Mouse (Mus musculus): ENCODE measurements around the gene Cgrrf1.

Gene Cgrrf1

DNA sequence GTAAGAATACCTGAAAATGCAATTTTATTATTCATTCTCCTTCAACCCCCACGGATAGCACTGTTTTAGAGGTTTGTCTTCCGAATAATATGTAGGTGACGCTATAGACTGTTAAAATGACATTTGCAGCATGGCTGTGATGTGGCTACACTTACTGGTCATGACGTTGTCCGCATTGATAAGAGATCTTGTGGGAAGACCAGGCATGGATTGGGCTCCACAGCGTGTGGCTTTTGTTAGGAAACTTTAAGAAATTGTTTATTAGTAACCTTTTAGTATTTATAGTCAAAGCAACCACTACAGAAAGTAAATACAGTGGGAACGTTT lies 53.5 kb downstream of the Cgrrf1 start:
- in situ Hi-C loops (cut with MboI; ENCODE audit: low sequenced_read_pairs): loop anchor here (5.0 kb wide), 1 partner anchor 207 kb away; no protein-coding TSS in a partner anchor

DNA sequence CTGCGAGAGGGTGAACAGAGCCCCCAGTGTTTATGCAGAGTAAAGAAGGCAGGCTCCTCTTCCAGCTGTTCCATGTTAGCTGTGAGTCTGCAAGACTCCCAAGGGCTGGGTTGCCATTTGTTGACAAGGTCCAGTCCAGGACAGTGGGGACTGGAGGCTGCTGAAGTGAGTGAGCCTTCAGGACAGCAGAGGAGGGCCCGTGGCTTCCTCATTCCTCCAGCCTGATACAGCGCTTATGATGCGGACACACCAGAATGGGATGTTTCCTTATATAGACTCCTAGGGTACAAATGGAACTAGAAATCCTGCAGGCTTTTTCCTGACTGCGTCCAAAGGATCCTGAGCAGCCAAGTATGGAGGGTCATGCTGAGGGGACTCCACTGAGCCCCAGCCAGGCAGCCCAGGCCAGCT lies 54.0 kb downstream of the Cgrrf1 start:
- in situ Hi-C loops (cut with MboI; ENCODE audit: low sequenced_read_pairs): loop anchor here (5.0 kb wide), 1 partner anchor 206 kb away; no protein-coding TSS in a partner anchor

DNA sequence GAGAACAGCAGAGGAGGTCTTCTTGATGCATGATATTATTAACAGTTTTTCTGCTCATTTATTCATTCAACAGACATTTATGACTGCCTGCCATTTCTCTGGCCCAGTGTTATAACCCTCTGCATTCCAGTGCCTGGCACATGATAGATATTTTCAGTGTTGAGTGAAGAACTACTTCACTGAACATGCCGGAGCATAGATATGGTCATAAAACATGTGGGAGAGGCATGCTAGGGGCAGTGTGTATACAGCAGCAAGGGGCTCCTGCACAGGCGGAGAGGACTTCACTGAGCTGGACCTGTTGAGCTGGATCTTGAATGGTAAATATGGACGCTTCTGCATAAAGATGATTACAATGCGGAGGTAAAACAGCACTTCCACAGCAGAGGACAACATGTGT lies 57.2 kb downstream of the Cgrrf1 start:
- in situ Hi-C loops (cut with MboI; ENCODE audit: low sequenced_read_pairs): loop anchor here (5.0 kb wide), 1 partner anchor 203 kb away; no protein-coding TSS in a partner anchor

DNA sequence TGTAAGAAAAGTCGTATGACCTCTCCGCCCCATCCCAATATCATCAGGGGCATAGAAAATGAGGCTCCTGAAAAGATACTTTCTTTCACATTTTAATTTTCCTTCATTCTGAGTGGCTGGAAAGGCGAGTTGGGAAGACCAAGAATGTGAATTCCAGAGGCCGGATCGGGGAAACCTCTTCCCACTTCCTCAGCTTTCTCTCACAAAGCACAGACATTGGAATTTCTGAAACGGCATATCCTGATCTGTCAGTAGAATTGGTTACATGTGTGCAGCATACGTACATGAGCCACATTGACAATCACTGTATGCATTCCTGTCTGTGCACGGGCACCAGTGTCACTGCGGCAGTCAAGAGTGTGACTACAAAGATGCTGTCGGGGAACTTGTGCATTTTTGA lies 62.0 kb downstream of the Cgrrf1 start:
- in situ Hi-C loops (cut with MboI; ENCODE audit: low sequenced_read_pairs): no loop called here

DNA sequence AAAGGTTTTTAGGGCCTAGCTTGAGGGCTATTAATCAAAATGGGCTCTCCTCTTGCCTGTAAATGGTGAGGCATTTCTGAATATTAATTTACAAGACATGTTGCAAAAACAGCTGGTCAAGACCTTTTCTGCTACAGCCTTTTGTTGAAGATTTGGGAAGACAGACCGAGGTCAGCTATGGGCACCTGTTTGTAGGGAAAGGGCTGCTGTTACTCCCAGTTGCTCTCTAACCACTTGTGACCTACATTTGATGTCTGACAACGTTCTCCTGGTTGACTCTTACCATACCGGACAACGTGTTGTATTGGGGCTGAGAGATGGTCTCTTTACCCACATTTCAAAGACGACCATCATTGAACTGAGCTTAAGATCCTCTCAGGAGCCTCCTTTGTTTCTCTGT lies 66.0 kb downstream of the Cgrrf1 start:
- in situ Hi-C loops (cut with MboI; ENCODE audit: low sequenced_read_pairs): no loop called here

DNA sequence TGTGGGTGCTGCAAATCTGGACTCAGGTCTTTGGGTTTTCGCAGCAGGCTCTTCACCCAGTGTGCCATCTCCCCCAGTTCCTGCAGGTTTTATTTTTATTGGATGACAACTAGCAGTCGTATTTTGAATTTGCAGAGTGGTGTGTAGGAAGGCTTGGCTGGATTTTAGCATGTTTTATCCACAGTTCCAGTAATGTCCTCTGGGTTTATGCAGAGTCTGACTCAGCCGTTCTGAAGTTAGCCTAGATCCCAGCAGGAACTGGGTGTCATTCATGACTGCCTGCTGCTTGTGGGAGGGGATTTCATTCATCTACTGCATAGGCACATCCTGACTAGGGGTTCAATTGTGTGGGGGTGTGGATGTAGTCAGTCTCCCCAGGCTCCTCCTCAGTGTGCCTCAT lies 66.7 kb downstream of the Cgrrf1 start:
- in situ Hi-C loops (cut with MboI; ENCODE audit: low sequenced_read_pairs): no loop called here

DNA sequence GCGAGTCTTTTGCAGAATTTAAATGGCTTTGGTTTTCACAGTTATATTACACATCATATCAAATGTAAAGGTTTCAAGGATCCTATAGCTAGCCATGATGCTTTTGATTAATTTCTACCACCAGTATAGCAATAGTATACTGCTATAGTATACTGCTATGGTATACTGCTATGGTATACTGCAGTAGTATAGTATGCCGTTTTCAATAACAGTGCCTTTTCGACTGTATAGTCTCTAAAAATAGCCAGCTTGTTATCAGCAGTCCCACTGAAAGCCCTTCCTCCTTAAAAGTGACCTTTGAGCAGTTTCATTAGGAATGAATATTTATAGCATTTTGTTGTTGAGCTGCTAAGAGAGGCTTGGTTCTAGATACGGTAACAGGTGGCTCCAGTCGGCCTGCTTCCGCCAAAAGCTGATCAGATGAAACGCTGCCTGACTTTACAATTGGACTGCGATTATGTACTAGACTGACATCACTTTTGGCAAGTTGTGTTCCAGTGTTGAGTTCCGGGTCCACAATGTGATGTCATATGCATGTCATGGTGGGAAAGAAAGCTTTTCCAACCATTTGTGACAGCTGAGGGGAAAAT lies 70.7 kb downstream of the Cgrrf1 start:
- in situ Hi-C loops (cut with MboI; ENCODE audit: low sequenced_read_pairs): no loop called here

Data from CH12F3 (cell line).